Mouse (Mus musculus): ENCODE measurements around the gene Xab2. TPM values are rescaled to one million over a fixed set of nuclear protein-coding genes. Genes with fewer than 3 reads are reported as not detected.
"Not testable (repeated sequence)": the region's sequence is repeated elsewhere in the genome, so short reads cannot be mapped to it uniquely, and the experiment has no call there.

The Xab2 gene
- polyA plus RNA-seq, 1 experiment from 2014 or later: 48.1 TPM

- 59% methylated on average over 3 of the region's 3 CpGs for WGBS
- ATAC-seq: peak; percentile 25; the same call in 1 of the 2 replicates
- Histone ChIP-seq H3K4me3 (ENCODE audit: low read length) (no peak overlapping the region), H3K4me1 (ENCODE audit: control insufficient read depth, insufficient read depth, low read length) (peaks cover 10% of the 10 kb centered on the region; the same call in 1 of the 2 replicates), H3K4me2 (ENCODE audit: low read depth, low read length) (no peak overlapping the region), H3K27me3 (replicated peaks; ENCODE audit: control insufficient read depth, insufficient read depth, low read length) (no peaks in the 10 kb centered on the region), H3K36me3 (ENCODE audit: control insufficient read depth, insufficient read depth, low read length) (no peaks in the 10 kb centered on the region), H3K9me3 (ENCODE audit: control insufficient read depth, low read length) (no peaks in the 10 kb centered on the region), H3K9ac (ENCODE audit: low read depth, low read length) (no peak overlapping the region), H3K27ac (ENCODE audit: low read length) (no peak overlapping the region)
These were observed 23.1 kb downstream of the Xab2 start for GRCm38 (mm10) chr8:3598054-3598453.

- no peak overlapping the region for H3K9ac ChIP-seq (ENCODE audit: low read depth, low read length)
These were observed 26.6 kb downstream of the Xab2 start for GRCm38 (mm10) chr8:3594466-3594865.

GRCm38 (mm10) chr8:3593470-3593869 is 27.6 kb downstream of the Xab2 start:
- no peak overlapping the region for H3K27ac ChIP-seq (ENCODE audit: low read length)
- H3K36me3 ChIP-seq (ENCODE audit: control insufficient read depth, insufficient read depth, low read length): no peaks in the 10 kb centered on the region
- no peaks in the 10 kb centered on the region for H3K9me3 ChIP-seq (ENCODE audit: control insufficient read depth, low read length)
- no peak overlapping the region for H3K4me2 ChIP-seq (ENCODE audit: low read depth, low read length)
- H3K9ac ChIP-seq (ENCODE audit: low read depth, low read length): no peak overlapping the region
- no peaks in the 10 kb centered on the region for H3K27me3 ChIP-seq (replicated peaks; ENCODE audit: control insufficient read depth, insufficient read depth, low read length)
- ATAC-seq: peak; percentile 22; the same call in 1 of the 2 replicates
- WGBS: 45% methylated on average over 3 of the region's 3 CpGs
- no peak overlapping the region for H3K4me3 ChIP-seq (ENCODE audit: low read length)
- peaks cover 10% of the 10 kb centered on the region; the same call in 1 of the 2 replicates for H3K4me1 ChIP-seq (ENCODE audit: control insufficient read depth, insufficient read depth, low read length)

More at GRCm38 (mm10) chr8:3594466-3594865, 26.6 kb downstream of the Xab2 start:
- no peaks in the 10 kb centered on the region for H3K27me3 ChIP-seq (replicated peaks; ENCODE audit: control insufficient read depth, insufficient read depth, low read length)
- ATAC-seq: no peak
- H3K4me2 ChIP-seq (ENCODE audit: low read depth, low read length): no peak overlapping the region
- H3K4me1 ChIP-seq (ENCODE audit: control insufficient read depth, insufficient read depth, low read length): peaks cover 10% of the 10 kb centered on the region; the same call in 1 of the 2 replicates
- H3K4me3 ChIP-seq (ENCODE audit: low read length): no peak overlapping the region
- no peaks in the 10 kb centered on the region for H3K36me3 ChIP-seq (ENCODE audit: control insufficient read depth, insufficient read depth, low read length)
- no peak overlapping the region for H3K27ac ChIP-seq (ENCODE audit: low read length)
- WGBS: 86% methylated on average over 2 of the region's 2 CpGs
- no peaks in the 10 kb centered on the region for H3K9me3 ChIP-seq (ENCODE audit: control insufficient read depth, low read length)

- peak; percentile 54 for ATAC-seq
- Histone ChIP-seq H3K27me3 (replicated peaks; ENCODE audit: control insufficient read depth, insufficient read depth, low read length) (peaks cover 3% of the 10 kb centered on the region; the same call in 1 of the 2 replicates), H3K4me2 (ENCODE audit: low read depth, low read length) (peak overlapping the region; percentile 83), H3K36me3 (ENCODE audit: control insufficient read depth, insufficient read depth, low read length) (no peaks in the 10 kb centered on the region), H3K9ac (ENCODE audit: low read depth, low read length) (peak overlapping the region; percentile 87), H3K27ac (ENCODE audit: low read length) (peak overlapping the region; percentile 93), H3K9me3 (ENCODE audit: control insufficient read depth, low read length) (no peaks in the 10 kb centered on the region), H3K4me3 (ENCODE audit: low read length) (peak overlapping the region; percentile 73), H3K4me1 (ENCODE audit: control insufficient read depth, insufficient read depth, low read length) (0 out of 2 replicates have a peak, but pooled peaks cover 2% of the 10 kb centered on the region)
- 5% methylated on average over 11 of the region's 11 CpGs for WGBS
These were observed 32.9 kb downstream of the Xab2 start for GRCm38 (mm10) chr8:3588258-3588633.

GRCm38 (mm10) chr8:3587391-3588257 is 33.5 kb downstream of the Xab2 start:
- WGBS: under 1% methylated on average over 77 of the region's 77 CpGs
- peak overlapping the region; percentile 93 for H3K27ac ChIP-seq (ENCODE audit: low read length)
- H3K27me3 ChIP-seq (replicated peaks; ENCODE audit: control insufficient read depth, insufficient read depth, low read length): peaks cover 3% of the 10 kb centered on the region; the same call in 1 of the 2 replicates
- peak overlapping the region; percentile 83 for H3K4me2 ChIP-seq (ENCODE audit: low read depth, low read length)
- peak; percentile 89 for ATAC-seq
- H3K4me3 ChIP-seq (ENCODE audit: low read length): peak overlapping the region; percentile 73
- H3K4me1 ChIP-seq (ENCODE audit: control insufficient read depth, insufficient read depth, low read length): no peaks in the 10 kb centered on the region
- no peaks in the 10 kb centered on the region for H3K9me3 ChIP-seq (ENCODE audit: control insufficient read depth, low read length)
- no peaks in the 10 kb centered on the region for H3K36me3 ChIP-seq (ENCODE audit: control insufficient read depth, insufficient read depth, low read length)
- peak overlapping the region; percentile 87 for H3K9ac ChIP-seq (ENCODE audit: low read depth, low read length)

GRCm38 (mm10) chr8:3586993-3587390 is 34.1 kb downstream of the Xab2 start, which contains the start of gene Camsap3:
Gene Camsap3 (plus strand): TSS chr8:3587293.
- no peaks in the 10 kb centered on the region for H3K36me3 ChIP-seq (ENCODE audit: control insufficient read depth, insufficient read depth, low read length)
- H3K9me3 ChIP-seq (ENCODE audit: control insufficient read depth, low read length): no peaks in the 10 kb centered on the region
- 3% methylated on average over 7 of the region's 7 CpGs for WGBS
- peak within 1 kb of the TSS; percentile 87 for H3K9ac ChIP-seq (ENCODE audit: low read depth, low read length)
- ATAC-seq: no peak
- H3K27me3 ChIP-seq (replicated peaks; ENCODE audit: control insufficient read depth, insufficient read depth, low read length): peaks cover 3% of the 10 kb centered on the region; the same call in 1 of the 2 replicates
- peak within 1 kb of the TSS; percentile 83 for H3K4me2 ChIP-seq (ENCODE audit: low read depth, low read length)
- peak within 1 kb of the TSS; percentile 73 for H3K4me3 ChIP-seq (ENCODE audit: low read length)
- H3K4me1 ChIP-seq (ENCODE audit: control insufficient read depth, insufficient read depth, low read length): no peaks in the 10 kb centered on the region
- H3K27ac ChIP-seq (ENCODE audit: low read length): peak within 1 kb of the TSS; percentile 93

GRCm38 (mm10) chr8:3586452-3586851 is 34.7 kb downstream of the Xab2 start:
- Histone ChIP-seq H3K27me3 (replicated peaks; ENCODE audit: control insufficient read depth, insufficient read depth, low read length) (peaks cover 3% of the 10 kb centered on the region; the same call in 1 of the 2 replicates), H3K4me1 (ENCODE audit: control insufficient read depth, insufficient read depth, low read length) (no peaks in the 10 kb centered on the region), H3K4me2 (ENCODE audit: low read depth, low read length) (no peak overlapping the region), H3K36me3 (ENCODE audit: control insufficient read depth, insufficient read depth, low read length) (no peaks in the 10 kb centered on the region), H3K9me3 (ENCODE audit: control insufficient read depth, low read length) (no peaks in the 10 kb centered on the region), H3K27ac (ENCODE audit: low read length) (no peak overlapping the region), H3K9ac (ENCODE audit: low read depth, low read length) (no peak overlapping the region), H3K4me3 (ENCODE audit: low read length) (no peak overlapping the region)
- no peak for ATAC-seq
- WGBS: 77% methylated on average over 2 of the region's 2 CpGs

- H3K27ac ChIP-seq (ENCODE audit: low read length); H3K4me1 ChIP-seq (ENCODE audit: control insufficient read depth, insufficient read depth, low read length); H3K4me3 ChIP-seq (ENCODE audit: low read length); H3K4me2 ChIP-seq (ENCODE audit: low read depth, low read length); H3K9me3 ChIP-seq (ENCODE audit: control insufficient read depth, low read length); H3K9ac ChIP-seq (ENCODE audit: low read depth, low read length); H3K27me3 ChIP-seq (replicated peaks; ENCODE audit: control insufficient read depth, insufficient read depth, low read length); ATAC-seq; H3K36me3 ChIP-seq (ENCODE audit: control insufficient read depth, insufficient read depth, low read length): not testable (repeated sequence)
- 82% methylated on average over 1 of the region's 3 CpGs for WGBS
These were observed 39.2 kb downstream of the Xab2 start for GRCm38 (mm10) chr8:3581961-3582360.

Measured in intestine, embryonic 16.5 days (tissue).